Mouse (Mus musculus): ENCODE results near the gene Gimd1. TPM values are rescaled to one million over a fixed set of nuclear protein-coding genes. Genes with fewer than 3 reads are reported as not detected.
A peak's percentile ranks its signal among the peaks of the same experiment; 100 is the strongest.

The Gimd1 gene
- total RNA-seq (2021), result not detected
- long read RNA-seq, experiment 1, result 0 reads
- long read RNA-seq, experiment 2, result 0 reads

- no peak for DNase-seq
Measured at GRCm38 (mm10) chr3:132629601-132630239, at the start of gene Gimd1. Gene Gimd1, plus strand, starts transcription at chr3:132629820.

- no peak for DNase-seq
Measured at GRCm38 (mm10) chr3:132581198-132581597, 48.4 kb upstream of the Gimd1 start.

- DNase-seq, result no peak
Measured at GRCm38 (mm10) chr3:132582339-132582738, 47.3 kb upstream of the Gimd1 start.

- no peak for DNase-seq
Measured at GRCm38 (mm10) chr3:132585122-132585972, 44.3 kb upstream of the Gimd1 start.

GRCm38 (mm10) chr3:132588146-132588545 is 41.5 kb upstream of the Gimd1 start:
- no peak for DNase-seq

GRCm38 (mm10) chr3:132590010-132590409 is 39.6 kb upstream of the Gimd1 start:
- DNase-seq, result no peak

GRCm38 (mm10) chr3:132590604-132591003 is 39.0 kb upstream of the Gimd1 start:
- no peak for DNase-seq

GRCm38 (mm10) chr3:132628741-132629140 is 879 bp upstream of the Gimd1 start:
- no peak for DNase-seq

- DNase-seq, result no peak
Measured at GRCm38 (mm10) chr3:132633261-132633660, 3.6 kb downstream of the Gimd1 start.

GRCm38 (mm10) chr3:132637080-132637479 is 7.5 kb downstream of the Gimd1 start:
- DNase-seq, result no peak

- DNase-seq, result no peak
Measured at GRCm38 (mm10) chr3:132644071-132644470, 14.5 kb downstream of the Gimd1 start.

- DNase-seq, result no peak
Measured at GRCm38 (mm10) chr3:132646814-132647213, 17.2 kb downstream of the Gimd1 start.

GRCm38 (mm10) chr3:132649368-132649767 is 19.7 kb downstream of the Gimd1 start:
- no peak for DNase-seq

- no peak for DNase-seq
Measured at GRCm38 (mm10) chr3:132650191-132650590, 20.6 kb downstream of the Gimd1 start.

- DNase-seq, result peak; percentile 66 to 73
Measured at GRCm38 (mm10) chr3:132651776-132652175, 22.2 kb downstream of the Gimd1 start.

- no peak for DNase-seq
Measured at GRCm38 (mm10) chr3:132653959-132654358, 24.3 kb downstream of the Gimd1 start.

GRCm38 (mm10) chr3:132655955-132656354 is 26.3 kb downstream of the Gimd1 start:
- no peak for DNase-seq

GRCm38 (mm10) chr3:132677494-132677893 is 47.9 kb downstream of the Gimd1 start:
- no peak for DNase-seq

GRCm38 (mm10) chr3:132683447-132684230 is 54.0 kb downstream of the Gimd1 start, which contains the start of gene Tbck:
Gene Tbck, plus strand, starts transcription at chr3:132684144.
- DNase-seq, result peak; percentile 92 to 96

- DNase-seq, result no peak
Measured at GRCm38 (mm10) chr3:132684231-132684928, 54.8 kb downstream of the Gimd1 start, which contains the start of gene Aimp1. Gene Aimp1, minus strand, starts transcription at chr3:132684370.

Data from heart, adult 18-20 months (tissue).